Mouse (Mus musculus) megakaryocyte, adult 5-6 weeks (primary cell): ENCODE data around the gene Sptssa. TPM values are rescaled to one million over a fixed set of nuclear protein-coding genes. Genes with fewer than 3 reads are reported as not detected.

ENCODE experiments used
- ATAC-seq: 2 replicates; pipeline ENCODE4 v1.8.0; 2016; ENCODE audit warnings: mild to moderate bottlenecking, inconsistent platforms; ENCODE audit not compliant: poor library complexity, severe bottlenecking
- total RNA-seq, 2 experiments: library from RNA; stranded (forward) in 1 of 2; stranded (reverse) in 1 of 2; fragments of 153-499, 151-499 nt in 1 of 2; fragments of 221-1000, 200-1000 nt in 1 of 2; gene quantifications; 2 replicates each; pipeline versions ENCODE4 v1.2.3 to v1.2.4; 2015 to 2017

The Sptssa gene
- total RNA-seq, 2 experiments from 2014 or later, result 153 to 220 TPM

DNA sequence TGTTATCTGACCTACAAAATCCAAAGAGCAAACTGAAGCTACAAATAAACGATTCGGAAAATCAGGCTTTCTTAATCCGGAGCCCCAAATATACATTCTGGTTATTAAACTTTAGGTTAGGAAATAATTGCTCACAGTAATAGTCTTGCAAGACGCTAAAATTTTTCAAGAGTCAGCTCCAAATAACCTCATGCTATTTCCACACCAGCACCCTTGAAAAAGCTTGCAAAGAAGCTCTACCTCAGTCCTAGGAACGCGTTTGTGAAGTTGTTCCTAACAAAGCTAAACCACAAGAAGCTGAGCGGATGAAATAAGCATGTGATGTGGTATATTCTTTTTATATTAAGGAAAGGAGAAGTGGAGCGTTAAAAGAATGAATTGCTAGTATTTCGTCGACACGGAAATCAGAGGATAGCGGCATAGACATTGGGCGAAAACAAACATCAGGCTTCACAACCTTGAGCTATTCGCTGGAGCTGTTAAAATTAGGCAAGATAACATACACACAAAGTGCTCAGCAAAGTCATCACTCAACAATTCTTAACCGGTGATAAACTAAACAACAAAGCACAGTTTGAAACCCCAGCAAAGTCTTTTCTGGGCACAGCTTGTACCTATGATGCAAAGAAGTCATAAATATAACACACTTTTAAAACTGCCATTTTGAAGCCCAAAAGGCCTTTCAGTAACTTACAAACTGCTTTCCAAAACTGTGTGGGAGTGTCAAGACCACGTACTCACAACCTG, 908 bp downstream of the Sptssa start:
- no peak for ATAC-seq

DNA sequence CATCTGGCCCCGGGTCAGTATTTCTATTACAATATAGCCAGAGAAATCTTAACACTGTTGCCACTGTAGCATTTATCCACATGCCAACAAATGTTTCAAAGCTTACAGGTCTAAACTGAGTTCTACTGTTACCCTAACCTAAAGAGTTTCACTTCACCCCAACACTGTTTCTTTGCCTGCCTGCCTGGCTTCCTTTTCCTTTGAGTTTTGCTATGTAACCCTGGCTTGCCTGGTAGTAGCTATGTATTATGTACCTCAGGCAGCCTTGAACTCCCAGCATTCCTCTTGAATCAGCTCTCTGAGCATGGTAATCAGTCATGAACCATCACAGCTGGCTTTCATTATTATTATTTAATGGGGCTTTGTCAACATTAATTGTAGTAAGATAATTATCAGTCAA, 1.6 kb downstream of the Sptssa start:
- no peak for ATAC-seq

DNA sequence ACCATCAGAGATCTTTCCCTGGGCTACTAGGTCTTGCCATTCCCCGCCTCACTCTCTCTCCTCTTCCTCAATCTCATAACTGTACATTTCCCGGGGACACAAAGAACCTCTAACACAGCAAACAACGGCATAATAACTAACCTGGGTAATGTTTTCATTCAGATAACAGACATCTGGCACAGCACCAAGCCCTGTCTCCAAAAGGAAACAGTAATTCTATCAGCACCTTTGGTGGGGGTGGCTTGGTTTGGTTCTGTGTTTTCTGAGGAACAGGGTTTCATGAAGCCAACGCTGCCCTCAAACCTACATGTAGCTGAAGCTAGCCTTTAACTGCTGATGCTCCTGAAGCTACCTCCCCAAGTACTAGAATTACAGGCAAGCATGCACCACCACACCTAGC, 2.2 kb downstream of the Sptssa start:
- ATAC-seq, result no peak

DNA sequence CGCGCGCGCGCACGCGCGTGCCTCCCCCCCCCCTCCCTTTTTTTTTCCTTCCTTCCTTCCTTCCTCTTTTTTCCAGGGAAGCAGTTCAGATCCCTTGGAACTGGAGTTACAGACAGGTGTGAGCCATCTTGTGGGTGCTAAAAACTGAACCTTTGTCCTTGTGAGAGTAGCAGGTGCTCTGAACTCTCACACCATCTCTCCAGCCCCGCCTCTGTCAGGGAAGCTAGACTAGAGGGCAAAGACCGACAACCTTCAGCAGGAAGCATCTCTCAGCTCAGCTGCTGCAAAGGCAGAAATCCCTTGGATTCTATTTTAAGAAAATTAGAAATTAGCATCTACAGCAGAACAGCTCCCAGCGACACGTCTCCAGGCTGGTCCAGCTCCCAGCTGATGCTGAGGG, 4.0 kb downstream of the Sptssa start:
- ATAC-seq, result no peak

DNA sequence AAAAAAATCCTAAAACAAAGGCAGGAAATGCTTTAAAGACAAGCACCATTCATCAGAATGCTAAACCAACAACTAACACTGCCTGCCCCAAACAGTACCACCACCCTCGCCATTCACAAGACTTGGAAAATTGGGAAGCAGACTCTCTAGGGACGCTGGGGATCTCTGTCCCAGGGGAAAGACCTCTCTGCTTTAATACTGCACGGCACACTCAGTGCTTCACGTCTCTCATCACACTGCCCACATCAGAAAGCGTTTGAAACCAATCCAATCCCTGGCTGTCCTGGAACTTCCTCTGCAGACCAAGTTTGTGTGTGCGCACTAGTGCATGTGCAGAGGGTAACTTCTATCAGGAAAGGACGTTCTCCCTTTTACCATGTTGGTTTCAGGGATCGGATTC, 4.6 kb downstream of the Sptssa start:
- ATAC-seq, result no peak

DNA sequence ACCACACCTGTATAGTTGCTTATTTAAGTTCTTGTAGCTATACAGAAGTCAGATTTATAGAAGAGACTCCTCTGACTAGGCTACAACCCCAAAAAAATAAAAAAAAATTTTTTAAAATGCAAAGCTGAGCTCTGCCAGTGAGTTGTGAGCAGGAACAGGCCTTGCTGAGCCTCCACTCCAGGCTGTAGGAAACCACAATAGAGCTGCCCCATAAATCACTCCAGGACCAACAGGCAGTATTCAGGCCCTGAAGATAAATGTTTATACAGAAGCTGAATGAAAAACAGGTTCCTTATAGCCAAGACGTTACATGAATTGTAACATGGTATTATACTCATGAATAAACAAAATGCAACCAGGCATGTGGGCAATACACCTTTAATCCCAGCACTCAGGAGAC, 5.2 kb downstream of the Sptssa start:
- no peak for ATAC-seq

DNA sequence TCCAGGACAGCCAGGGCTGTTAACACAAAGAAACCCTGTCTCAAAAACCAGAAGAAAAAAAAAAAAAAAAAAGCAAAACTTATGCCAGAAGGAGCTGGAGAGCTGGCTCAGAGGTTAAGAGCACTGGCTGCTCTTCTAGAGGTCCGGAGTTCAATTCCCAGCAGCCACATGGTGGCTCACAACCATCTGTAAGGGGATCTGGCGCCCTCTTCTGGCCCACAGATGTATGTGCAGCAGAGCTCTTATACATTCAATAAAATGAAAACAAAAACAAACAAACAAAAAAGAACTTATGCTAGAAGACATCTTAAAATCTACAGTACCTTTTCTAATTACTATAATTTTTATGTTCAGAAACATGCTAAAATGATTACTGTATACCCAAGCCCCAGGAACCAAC, 11.4 kb downstream of the Sptssa start:
- no peak for ATAC-seq

DNA sequence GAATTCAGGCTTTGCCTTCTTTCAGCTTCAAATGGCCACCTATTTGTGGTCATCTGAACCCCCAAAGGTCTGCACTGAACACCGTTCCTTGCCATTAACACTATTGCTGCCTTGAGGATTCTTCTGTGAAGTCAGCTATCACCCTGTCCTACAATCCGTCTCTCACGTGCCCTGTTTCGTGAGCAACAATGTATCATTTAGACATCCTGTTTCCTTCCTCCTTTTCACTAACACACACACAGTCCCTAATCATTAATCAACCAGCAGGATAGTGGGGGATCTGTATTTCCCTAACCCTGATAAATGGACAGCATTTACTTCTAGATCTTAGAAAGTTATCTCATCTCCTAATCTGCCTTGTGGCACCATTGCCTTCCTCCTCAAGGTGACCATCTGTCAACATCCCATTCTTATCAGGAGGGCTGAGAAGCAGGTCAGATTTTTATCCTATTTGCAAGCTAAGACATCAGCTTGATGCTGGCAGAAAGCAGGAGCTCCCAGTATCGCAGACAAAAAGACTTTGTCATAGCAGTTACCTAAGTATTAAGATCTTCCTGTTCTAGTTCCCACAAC, 13.0 kb downstream of the Sptssa start:
- peak; percentile 51 for ATAC-seq

DNA sequence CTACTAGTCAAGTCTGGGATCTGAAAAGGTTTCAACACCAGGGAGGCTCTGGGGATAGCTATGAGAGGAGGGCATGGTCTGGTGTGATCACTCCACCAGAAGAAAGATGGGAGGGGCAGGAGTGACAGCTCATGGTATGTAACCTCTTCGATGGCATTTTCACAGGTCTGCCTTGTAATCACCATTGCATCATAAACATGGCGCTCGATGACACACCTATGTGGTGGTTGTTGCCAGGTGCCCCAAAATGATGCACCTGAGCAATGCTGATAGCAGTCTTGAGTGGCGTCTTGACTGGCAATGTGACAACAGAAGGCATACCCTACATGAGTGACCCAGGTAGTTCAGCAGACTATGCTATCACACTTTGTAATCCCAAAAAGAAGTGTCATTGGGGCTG, 15.0 kb downstream of the Sptssa start:
- no peak for ATAC-seq

DNA sequence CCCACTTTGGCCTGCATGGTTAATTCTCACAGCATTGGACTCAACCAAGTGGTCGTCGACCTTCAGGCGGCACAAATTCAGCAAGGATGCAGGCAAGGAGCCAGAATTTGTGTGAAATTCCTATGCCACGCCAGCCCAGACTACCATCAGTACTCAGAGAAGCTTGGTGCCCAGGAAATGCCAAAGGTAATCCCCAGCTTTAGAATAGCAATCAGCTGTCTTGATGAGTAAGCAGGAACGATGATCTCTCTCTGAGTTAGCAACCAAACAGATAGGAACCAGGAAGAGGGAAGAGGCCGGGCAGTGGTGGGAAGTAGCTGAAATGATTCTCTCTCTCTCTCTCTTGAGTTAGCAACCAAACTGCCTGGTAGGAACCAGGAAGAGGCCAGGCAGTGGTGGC, 16.1 kb downstream of the Sptssa start:
- ATAC-seq, result no peak

DNA sequence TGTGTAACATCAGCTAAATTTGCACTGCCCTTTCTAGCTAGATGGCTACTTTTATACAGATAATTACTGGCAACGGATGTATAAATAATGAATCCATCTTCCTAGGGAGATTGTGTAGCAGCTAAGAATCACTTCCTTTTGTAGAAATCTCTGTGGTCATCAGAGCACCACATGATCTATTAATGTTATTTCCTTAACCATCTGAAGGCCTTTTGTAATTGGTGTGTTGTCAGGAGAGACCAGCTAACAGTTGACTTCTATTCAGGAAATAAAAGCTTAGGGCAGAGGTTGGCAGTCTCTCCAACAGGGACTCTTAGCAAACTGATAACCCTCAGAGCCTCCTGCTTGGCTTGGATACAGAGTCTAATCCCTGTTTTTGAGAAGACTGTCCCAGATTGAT, 19.3 kb downstream of the Sptssa start:
- ATAC-seq, result peak; percentile 83

DNA sequence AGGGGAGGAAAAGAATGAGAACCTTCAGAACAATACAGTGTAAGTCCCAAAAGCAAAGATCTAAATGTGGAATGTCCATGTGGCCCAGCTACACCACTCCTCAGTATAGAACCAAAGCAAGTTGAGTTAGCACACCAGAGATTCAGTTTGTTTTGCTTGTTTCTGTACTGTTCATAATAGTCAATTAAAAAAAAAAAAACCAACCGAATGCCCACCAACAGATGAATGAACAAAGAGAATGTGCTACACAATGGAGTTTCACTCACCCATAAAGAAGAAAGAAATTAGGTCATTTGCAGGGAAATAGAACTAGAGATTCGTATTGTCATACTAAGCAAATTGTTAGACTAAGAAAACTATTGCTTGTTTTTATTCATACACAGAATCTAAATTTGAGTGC, 24.2 kb downstream of the Sptssa start:
- no peak for ATAC-seq

DNA sequence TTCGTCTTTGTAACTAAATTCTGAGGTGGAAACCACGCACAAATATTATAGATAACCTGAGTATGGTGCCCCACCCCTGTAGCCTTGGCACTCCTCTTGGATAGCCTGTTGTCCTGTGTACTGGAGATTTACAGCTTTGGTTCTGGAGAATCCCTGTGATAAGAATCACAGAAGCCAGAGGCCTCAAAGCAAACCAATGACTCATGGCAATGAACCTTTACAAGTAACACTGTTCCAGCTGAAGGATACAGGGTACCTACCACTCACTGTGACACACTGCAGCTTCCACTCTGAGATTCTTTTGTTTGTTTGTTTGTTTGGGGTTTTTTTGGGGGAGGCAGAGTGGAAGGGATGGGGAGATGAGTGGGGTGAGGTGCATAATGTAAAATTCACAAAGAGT, 34.4 kb downstream of the Sptssa start:
- no peak for ATAC-seq

DNA sequence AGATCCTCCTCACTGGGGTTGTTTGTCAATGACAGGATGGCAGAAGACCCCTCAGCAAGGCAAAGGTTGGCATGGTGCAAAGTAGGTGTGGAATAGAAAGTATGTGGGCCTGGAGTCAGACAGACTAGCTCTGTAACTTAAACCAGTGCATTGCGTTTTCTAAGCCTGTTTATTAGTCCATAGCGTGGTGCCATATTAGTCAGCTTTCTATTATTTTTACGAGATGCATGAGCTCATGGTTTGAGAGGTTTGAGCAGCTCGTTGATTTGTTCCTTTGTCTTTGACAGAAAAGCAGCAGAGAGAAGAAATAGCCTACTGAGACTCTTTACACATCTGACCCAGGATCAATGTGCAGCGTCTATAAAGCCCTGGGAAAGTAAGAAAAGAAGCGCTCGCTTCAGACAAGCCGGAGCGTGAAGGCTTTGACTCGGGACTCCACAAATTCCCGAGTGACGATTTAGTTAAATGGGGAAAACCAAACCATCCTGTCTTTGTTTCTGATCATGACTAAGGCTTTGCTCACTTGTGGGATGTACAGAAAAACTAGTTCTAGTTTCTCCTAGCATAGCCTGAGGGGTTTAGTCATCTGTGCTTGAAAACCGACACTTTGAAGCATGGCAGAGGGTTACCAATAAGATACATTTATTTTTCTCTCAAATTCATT, 36.2 kb downstream of the Sptssa start:
- no peak for ATAC-seq

DNA sequence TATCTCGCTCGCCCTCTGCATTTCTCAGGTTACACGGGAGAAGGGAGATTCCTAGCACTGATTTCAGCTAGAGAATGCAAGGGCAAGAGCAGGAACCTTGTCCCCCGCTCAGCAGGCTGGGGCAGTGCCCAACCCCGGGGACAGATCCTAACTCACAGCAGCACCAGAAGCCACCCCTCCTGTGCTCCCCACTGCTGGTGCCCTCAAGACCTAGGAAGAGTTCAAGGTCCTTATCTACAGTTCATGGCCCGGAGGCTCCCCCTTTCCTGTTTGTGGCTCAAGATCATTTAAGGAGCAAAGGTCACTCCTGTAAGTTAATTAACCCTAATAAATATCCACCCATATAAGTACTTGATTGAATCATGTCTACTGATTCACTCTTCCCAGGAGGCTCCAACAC, 47.4 kb downstream of the Sptssa start:
- ATAC-seq, result no peak

DNA sequence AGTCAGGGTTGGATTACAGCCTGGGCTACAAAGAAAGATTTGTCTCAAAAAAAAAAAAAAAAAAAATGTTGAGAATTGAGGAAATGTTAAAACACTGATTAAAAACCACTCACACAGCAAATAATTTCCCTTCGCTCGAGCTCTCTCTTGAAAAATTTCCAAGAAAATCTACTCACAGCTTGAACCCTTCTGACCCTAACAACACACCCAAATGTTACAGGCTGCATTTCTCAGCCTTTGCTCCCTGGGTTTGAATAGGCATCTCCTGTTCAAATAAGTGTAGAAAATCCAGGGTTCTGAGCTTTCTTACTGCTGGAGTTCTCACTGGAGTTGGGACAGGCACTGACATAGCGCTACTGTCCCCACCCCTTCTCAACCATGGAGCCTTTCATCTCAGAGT, 51.2 kb downstream of the Sptssa start:
- ATAC-seq, result no peak

DNA sequence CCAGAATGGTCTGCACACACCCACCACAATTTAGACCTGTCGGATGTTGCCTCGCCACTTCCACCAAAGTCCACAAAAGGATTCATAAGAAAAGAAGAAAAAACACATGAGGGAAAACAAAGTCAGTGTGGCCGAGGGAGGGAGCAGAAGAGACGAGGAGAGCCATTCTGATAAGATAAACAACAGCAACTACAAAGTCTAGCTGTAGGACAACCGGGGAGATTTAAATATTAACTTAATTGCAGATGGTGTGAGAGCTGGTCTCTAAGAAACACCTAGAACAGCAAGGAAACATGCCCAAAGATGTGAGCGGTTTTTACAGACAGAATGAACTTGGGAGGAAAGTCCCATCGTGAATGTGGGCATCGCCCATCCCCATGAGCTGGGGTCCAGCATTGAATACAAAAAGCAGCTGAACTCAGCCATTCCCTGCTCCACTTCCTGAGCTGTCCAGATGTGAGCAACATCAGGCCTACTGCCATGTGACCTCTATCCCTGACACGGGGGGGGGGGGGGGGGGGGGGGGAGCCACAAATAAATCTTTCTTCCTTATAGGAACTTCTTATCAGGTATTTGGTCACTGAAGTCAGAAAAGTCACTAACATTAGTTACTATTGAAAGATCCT, 52.7 kb downstream of the Sptssa start:
- no peak for ATAC-seq

DNA sequence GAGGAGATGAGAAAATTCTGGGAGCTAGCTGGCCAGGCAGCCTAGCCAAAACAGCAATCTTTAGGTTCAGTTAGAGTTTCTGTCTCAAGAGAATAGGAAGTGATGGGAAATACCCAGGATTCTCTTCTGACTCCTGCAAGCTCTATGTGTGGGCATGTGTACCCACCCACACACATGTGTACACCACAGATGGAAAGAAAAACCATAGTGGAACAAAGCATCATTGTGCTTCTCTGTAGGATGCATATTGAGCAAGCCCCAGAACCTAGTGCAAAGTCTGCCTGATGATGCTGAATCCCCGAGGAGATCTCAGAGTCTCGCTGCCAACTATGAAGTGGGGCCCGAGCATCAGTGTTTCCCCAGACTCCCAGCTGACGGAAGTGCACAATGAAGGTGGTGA, 55.9 kb downstream of the Sptssa start:
- no peak for ATAC-seq

DNA sequence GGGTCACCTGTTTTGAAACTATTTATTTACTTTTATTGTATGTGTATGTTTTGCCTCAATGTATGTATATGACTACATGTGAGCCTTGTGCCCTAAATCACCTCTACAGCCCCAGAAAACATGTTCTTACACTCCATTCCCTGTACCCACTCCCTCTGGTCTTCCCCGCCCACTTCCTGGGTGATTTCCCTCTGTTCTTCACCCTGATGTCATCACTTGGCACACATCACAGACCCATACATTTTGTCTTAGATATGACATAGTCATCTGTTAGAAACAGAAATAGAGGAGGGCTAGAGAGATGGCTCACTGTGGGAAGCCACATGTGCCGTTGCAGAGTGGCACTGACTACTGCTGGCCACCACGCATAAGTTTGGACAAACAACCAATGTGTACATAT, 58.0 kb downstream of the Sptssa start:
- no peak for ATAC-seq

DNA sequence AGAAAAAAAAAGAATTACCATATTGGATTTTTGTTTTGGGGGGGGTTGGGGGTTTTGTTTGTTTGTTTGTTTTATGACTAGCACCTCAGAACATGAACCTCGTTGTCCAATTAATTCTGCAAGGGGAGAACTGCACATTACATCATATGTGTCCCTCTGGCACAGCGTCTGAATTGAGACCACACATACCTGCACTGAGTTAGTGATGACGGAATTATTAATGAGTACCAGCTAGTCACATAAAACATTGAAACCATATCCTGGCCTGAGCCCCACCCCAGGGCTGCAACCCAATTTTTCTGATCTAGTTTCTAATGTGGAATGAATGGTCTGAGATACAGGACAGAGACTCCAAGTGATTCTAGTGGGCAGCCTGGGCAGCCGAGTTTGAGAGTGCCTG, 59.7 kb downstream of the Sptssa start:
- no peak for ATAC-seq
